Mouse (Mus musculus) kidney, adult 11 months (tissue): ENCODE measurements around the gene Trpc6.

Experiments used
- DNase-seq: peaks from one replicate; pipeline ENCODE4 v3.0.0; 2022

The Trpc6 gene

GRCm38 (mm10) chr9:8544041-8544794, at the start of gene Trpc6:
Trpc6 (plus strand) TSS chr9:8544142.
- DNase-seq, result peak; percentile 6

GRCm38 (mm10) chr9:8520911-8521310, 23.0 kb upstream of the Trpc6 start:
- no peak for DNase-seq

- no peak for DNase-seq
Observed at GRCm38 (mm10) chr9:8533670-8534069, 10.3 kb upstream of the Trpc6 start.

GRCm38 (mm10) chr9:8545236-8545635, 1.3 kb downstream of the Trpc6 start:
- no peak for DNase-seq

GRCm38 (mm10) chr9:8558574-8558973, 14.6 kb downstream of the Trpc6 start:
- no peak for DNase-seq

- DNase-seq, result no peak
Observed at GRCm38 (mm10) chr9:8592618-8593017, 48.7 kb downstream of the Trpc6 start.

- DNase-seq, result no peak
Observed at GRCm38 (mm10) chr9:8597089-8597488, 53.1 kb downstream of the Trpc6 start.

GRCm38 (mm10) chr9:8606816-8607491, 63.0 kb downstream of the Trpc6 start:
- DNase-seq, result no peak

GRCm38 (mm10) chr9:8634344-8634743, 90.4 kb downstream of the Trpc6 start:
- DNase-seq, result no peak

- DNase-seq, result no peak
Observed at GRCm38 (mm10) chr9:8643453-8643852, 99.5 kb downstream of the Trpc6 start.

- no peak for DNase-seq
Observed at GRCm38 (mm10) chr9:8655347-8655746, 111.4 kb downstream of the Trpc6 start.

GRCm38 (mm10) chr9:8672944-8673343, 129.0 kb downstream of the Trpc6 start:
- no peak for DNase-seq

GRCm38 (mm10) chr9:8676607-8677006, 132.7 kb downstream of the Trpc6 start:
- DNase-seq, result no peak

GRCm38 (mm10) chr9:8693177-8693576, 149.2 kb downstream of the Trpc6 start:
- DNase-seq, result no peak

- DNase-seq, result peak; percentile 16
Observed at GRCm38 (mm10) chr9:8700669-8701068, 156.7 kb downstream of the Trpc6 start.

- no peak for DNase-seq
Observed at GRCm38 (mm10) chr9:8703516-8703915, 159.6 kb downstream of the Trpc6 start.

- DNase-seq, result no peak
Observed at GRCm38 (mm10) chr9:8703956-8704355, 160.0 kb downstream of the Trpc6 start.

- no peak for DNase-seq
Observed at GRCm38 (mm10) chr9:8710052-8710739, 166.3 kb downstream of the Trpc6 start.

- no peak for DNase-seq
Observed at GRCm38 (mm10) chr9:8719017-8719416, 175.1 kb downstream of the Trpc6 start.

GRCm38 (mm10) chr9:8729056-8729455, 185.1 kb downstream of the Trpc6 start:
- DNase-seq, result no peak
